Comparison of ENCODE assay signal across 8 mouse cellular contexts in the genomic region with DNA sequence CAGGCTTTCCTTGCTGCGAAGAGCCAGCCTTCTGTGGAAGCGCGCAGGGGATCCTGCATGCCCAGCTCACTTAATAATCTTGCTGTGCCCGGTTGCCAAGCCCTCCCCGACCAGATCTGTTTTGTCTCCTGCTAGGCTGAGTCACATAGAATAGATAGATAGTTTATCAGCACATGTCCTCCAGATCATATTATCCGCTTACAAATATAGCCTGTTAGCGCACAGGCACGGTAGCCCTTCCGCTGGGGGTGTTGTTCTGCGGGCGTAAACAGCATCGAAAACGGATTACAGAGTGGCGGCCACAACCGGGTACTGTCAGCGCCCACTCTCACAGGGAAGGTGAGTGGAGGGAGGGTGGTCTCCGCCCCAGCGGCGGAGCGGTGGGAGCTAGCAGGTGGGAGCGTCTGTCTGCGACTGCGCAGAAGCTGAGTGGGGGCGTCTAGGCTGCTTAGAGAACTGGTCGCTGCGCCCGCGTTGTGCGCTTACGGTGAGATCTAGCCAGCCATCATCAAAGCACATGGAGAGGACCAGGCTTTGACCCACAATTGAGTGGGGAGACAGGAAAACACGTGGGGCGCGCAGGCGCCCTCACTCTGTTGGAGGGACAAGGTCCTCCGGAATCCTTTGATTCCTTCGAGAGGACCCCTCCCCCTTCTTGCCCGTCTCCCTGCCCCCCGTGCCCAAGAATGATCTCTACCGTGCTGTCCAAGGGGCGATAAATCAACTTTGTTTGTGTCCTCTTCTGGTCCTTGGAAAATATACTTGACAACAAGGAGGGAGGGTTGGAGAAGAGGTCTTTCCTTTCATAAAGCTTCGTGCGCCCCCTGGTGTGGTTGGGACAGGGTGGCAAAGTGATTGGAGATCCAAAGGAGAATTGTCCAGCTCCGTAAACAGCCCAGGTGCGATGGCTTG. TPM values are rescaled to one million over a fixed set of nuclear protein-coding genes. Genes with fewer than 3 reads are reported as not detected.
DNase-seq lines count a peak whose midpoint lies in the region; ATAC-seq and TF ChIP-seq lines count a peak whose summit lies in the region.

No protein-coding gene starts in this region.

- peaks cover 87% of the 10 kb centered on the region for H3K4me1 ChIP-seq in E14TG2a.4 (replicated peaks; ENCODE audit: low read depth, low read length)
- H3K4me1 ChIP-seq in lung, adult 2 months (ENCODE audit: control insufficient read depth, insufficient read depth, low read length): no peaks in the 10 kb centered on the region
- H3K4me1 ChIP-seq in olfactory bulb, adult 2 months (ENCODE audit: control insufficient read depth, insufficient read depth, low read length): no peaks in the 10 kb centered on the region

- H3K36me3 ChIP-seq in E14TG2a.4 (ENCODE audit: insufficient read depth, low read length): peaks cover 9% of the 10 kb centered on the region; the same call in 1 of the 2 replicates

- peak overlapping the region; percentile 83 for H3K4me3 ChIP-seq in E14TG2a.4 (replicated peaks; ENCODE audit: low read length)
- peak overlapping the region; percentile 71 for H3K4me3 ChIP-seq in lung, adult 2 months (replicated peaks; ENCODE audit: extremely low read depth, low read depth, low read length)
- H3K4me3 ChIP-seq in olfactory bulb, adult 2 months (ENCODE audit: insufficient read depth, low read depth, low read length): peak overlapping the region; percentile 78

- peak; percentile 57 for DNase-seq in brain, embryonic 18.5 days (ENCODE audit: low read depth, low spot score)
- peak; percentile 33 to 77 for DNase-seq in frontal cortex, adult 2 months (ENCODE audit: extremely low spot score in 1 of 2, low spot score in 1 of 2)
- peak; percentile 60 to 67 for DNase-seq in layer of hippocampus, adult 8-10 months (ENCODE audit: low spot score in 2 of 2)
- DNase-seq in lung, adult 2 months: peak; percentile 49
- DNase-seq in thymus, postnatal 0 days (ENCODE audit: low spot score): peak; percentile 68

- WGBS in lung, adult 2 months: 1% methylated on average over 44 of the region's 44 CpGs
- WGBS in olfactory bulb, adult 2 months: under 1% methylated on average over 44 of the region's 44 CpGs

- peak overlapping the region; percentile 16; the same call in 1 of the 2 replicates for H3K27ac ChIP-seq in olfactory bulb, adult 2 months (ENCODE audit: insufficient read depth, low read depth, low read length)

- H3K9me3 ChIP-seq in E14TG2a.4 (ENCODE audit: low read length): no peaks in the 10 kb centered on the region

- peak; percentile 32 for TF ChIP-seq CTCF in E14TG2a.4 (conservative IDR thresholded peaks at IDR 0.05; ENCODE audit: low read length)
- peak; percentile 70 for TF ChIP-seq CTCF in lung, adult 2 months (IDR thresholded peaks at IDR 0.05; ENCODE audit: insufficient read depth, low read length)
- TF ChIP-seq CTCF in olfactory bulb, adult 2 months (IDR thresholded peaks at IDR 0.05; ENCODE audit: insufficient read depth, low read depth, low read length): peak; percentile 58

- peak; percentile 65 to 72 for ATAC-seq in hematopoietic stem cell, adult 5-6 weeks (replicated peaks in 1 of 2; ENCODE audit: insufficient read depth in 1 of 2, low FRiP score in 2 of 2, low TSS enrichment in 1 of 2, low read depth in 1 of 2, poor library complexity in 2 of 2, severe bottlenecking in 2 of 2)

- no peak for TF ChIP-seq POLR2A in lung, adult 2 months (IDR thresholded peaks at IDR 0.05; ENCODE audit: borderline replicate concordance, extremely low read depth, low read depth, low read length)
- peak; percentile 30; the same call in 1 of the 2 replicates for TF ChIP-seq POLR2A in olfactory bulb, adult 2 months (IDR thresholded peaks at IDR 0.05; ENCODE audit: insufficient read depth, low read depth, low read length)

- H3K27me3 ChIP-seq in E14TG2a.4 (ENCODE audit: insufficient read depth, low read length): no peaks in the 10 kb centered on the region

RNA-seq across cellular contexts. Expression of a gene that starts 2.5 kb away (rescaled TPM):
- polyA plus RNA-seq in frontal cortex, adult 2 months (2012; rRNA removed): 0.97 and 1.0 TPM in 2 replicates
- 0.50 TPM in 1 of 2 replicates, not detected in the other for total RNA-seq in hematopoietic stem cell, adult 5-6 weeks (2017)
- total RNA-seq in layer of hippocampus, adult 8-10 months (2022): 1 to 10 TPM; 1.3 to 2.0 (median 1.8) TPM
- 0.38 and 0.84 TPM in 2 replicates for polyA plus RNA-seq in lung, adult 2 months (2012; rRNA removed)
- not detected in 2 replicates for polyA plus RNA-seq in olfactory bulb, adult 2 months (2012; ENCODE audit: insufficient read depth, insufficient read length, low replicate concordance, missing spikeins)
- 0.08 and 0.38 TPM in 2 replicates for polyA plus RNA-seq in thymus, postnatal 0 days (2015; fragmentation: Nextera tagmentation; extraction: Ambion mirVana)

RNA-seq across cellular contexts. Expression of a gene that starts 7.8 kb away (rescaled TPM):
- 0.94 and 1.3 TPM in 2 replicates for polyA plus RNA-seq in frontal cortex, adult 2 months (2012; rRNA removed)
- not detected in 2 replicates for total RNA-seq in hematopoietic stem cell, adult 5-6 weeks (2017)
- total RNA-seq in layer of hippocampus, adult 8-10 months (2022): 1 to 10 TPM in 1 of 4 experiments, under 1 TPM in 2, not detected in 1; 0.62 to 1.2 (median 0.74) TPM
- 0.88 and 1.0 TPM in 2 replicates for polyA plus RNA-seq in lung, adult 2 months (2012; rRNA removed)
- polyA plus RNA-seq in olfactory bulb, adult 2 months (2012; ENCODE audit: insufficient read depth, insufficient read length, low replicate concordance, missing spikeins): not detected in 2 replicates
- 0.52 and 0.69 TPM in 2 replicates for polyA plus RNA-seq in thymus, postnatal 0 days (2015; fragmentation: Nextera tagmentation; extraction: Ambion mirVana)

RNA-seq across cellular contexts. Expression of a gene that starts 36.6 kb away (rescaled TPM):
- 0.50 and 0.71 TPM in 2 replicates for polyA plus RNA-seq in frontal cortex, adult 2 months (2012; rRNA removed)
- total RNA-seq in hematopoietic stem cell, adult 5-6 weeks (2017): not detected in 2 replicates
- under 1 TPM in 3 of 4 experiments, not detected in 1; 0.36 to 0.54 (median 0.40) TPM for total RNA-seq in layer of hippocampus, adult 8-10 months (2022)
- 26.7 and 29.0 TPM in 2 replicates for polyA plus RNA-seq in lung, adult 2 months (2012; rRNA removed)
- not detected in 2 replicates for polyA plus RNA-seq in olfactory bulb, adult 2 months (2012; ENCODE audit: insufficient read depth, insufficient read length, low replicate concordance, missing spikeins)
- 0.14 and 0.20 TPM in 2 replicates for polyA plus RNA-seq in thymus, postnatal 0 days (2015; fragmentation: Nextera tagmentation; extraction: Ambion mirVana)

RNA-seq across cellular contexts. Expression of a gene that starts 37.1 kb away (rescaled TPM):
- polyA plus RNA-seq in frontal cortex, adult 2 months (2012; rRNA removed): not detected in 2 replicates
- total RNA-seq in hematopoietic stem cell, adult 5-6 weeks (2017): not detected in 2 replicates
- total RNA-seq in layer of hippocampus, adult 8-10 months (2022): not detected
- polyA plus RNA-seq in lung, adult 2 months (2012; rRNA removed): not detected in 2 replicates
- not detected in 2 replicates for polyA plus RNA-seq in olfactory bulb, adult 2 months (2012; ENCODE audit: insufficient read depth, insufficient read length, low replicate concordance, missing spikeins)
- polyA plus RNA-seq in thymus, postnatal 0 days (2015; fragmentation: Nextera tagmentation; extraction: Ambion mirVana): 0.67 and 0.82 TPM in 2 replicates

Comparison
In these comparisons a context has a peak if more than half of its experiments do, and no peak if none do; other contexts are left out.
1. Peak in every context shown above with its lines: DNase-seq, ATAC-seq, H3K4me3 ChIP-seq and H3K27ac ChIP-seq.
2. RNA of a gene that starts 36.6 kb away (polyA plus RNA-seq): 26.7 to 29.0 TPM in lung, adult 2 months; 0.50 to 0.71 TPM in frontal cortex, adult 2 months, 0.14 to 0.20 TPM in thymus, postnatal 0 days and not detected in olfactory bulb, adult 2 months; every median in the first group is over 10 times any median in the second.